Mouse (Mus musculus): Measurements from ENCODE around the gene Best2. TPM values are rescaled to one million over a fixed set of nuclear protein-coding genes. Genes with fewer than 3 reads are reported as not detected.
A peak's percentile ranks its signal among the peaks of the same experiment; 100 is the strongest.

The Best2 gene
- polyA plus RNA-seq, 1 experiment from 2014 or later: not detected

- peak overlapping the region; percentile 83 for H3K4me2 ChIP-seq (replicated peaks; ENCODE audit: low read depth, low read length)
- peaks cover 38% of the 10 kb centered on the region for H3K27me3 ChIP-seq (ENCODE audit: control insufficient read depth, insufficient read depth, low read length)
- peak overlapping the region; percentile 25; the same call in 1 of the 2 replicates for H3K9ac ChIP-seq (ENCODE audit: low read depth, low read length)
- ATAC-seq (ENCODE audit: low FRiP score): peak; percentile 86
- 0 out of 2 replicates have a peak, but pooled peaks cover 2% of the 10 kb centered on the region for H3K36me3 ChIP-seq (ENCODE audit: control insufficient read depth, insufficient read depth, low read length)
- no peaks in the 10 kb centered on the region for H3K9me3 ChIP-seq (ENCODE audit: control insufficient read depth, low read length)
- WGBS: 2% methylated on average over 48 of the region's 61 CpGs
- peak; percentile 95 for DNase-seq (ENCODE audit: low spot score)
- peak overlapping the region; percentile 19; the same call in 1 of the 2 replicates for H3K27ac ChIP-seq (ENCODE audit: low read depth, low read length)
- H3K4me3 ChIP-seq (ENCODE audit: low read depth, low read length): peak overlapping the region; percentile 36
- H3K4me1 ChIP-seq (replicated peaks; ENCODE audit: control insufficient read depth, insufficient read depth, low read length): peaks cover 25% of the 10 kb centered on the region
These were observed 38.1 kb downstream of the Best2 start for GRCm38 (mm10) chr8:84976031-84976762.

DNA sequence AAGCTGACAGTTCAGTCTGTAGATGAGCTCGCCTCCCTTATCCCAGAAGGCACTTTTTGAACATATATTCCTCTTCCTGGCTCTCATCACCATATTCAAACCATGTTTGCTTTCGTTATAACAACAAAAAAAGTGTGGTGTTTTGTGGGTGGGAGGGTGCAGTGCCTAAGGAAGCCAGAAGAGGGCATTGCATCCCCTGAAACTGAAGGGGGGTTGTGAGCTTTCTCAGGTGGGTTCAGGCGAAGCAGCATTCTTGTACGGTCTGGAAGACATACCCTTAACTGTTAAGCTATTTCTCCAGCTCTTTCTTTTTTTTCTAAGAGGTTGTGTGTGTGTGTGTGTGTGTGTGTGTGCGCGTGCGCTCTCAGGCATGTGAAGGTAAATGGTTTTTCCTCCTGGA lies 38.9 kb downstream of the Best2 start:
- DNase-seq (ENCODE audit: low spot score) (peak; percentile 72), ATAC-seq (ENCODE audit: low FRiP score) (no peak)
- 29% methylated on average over 7 of the region's 7 CpGs for WGBS
- H3K36me3 ChIP-seq (ENCODE audit: control insufficient read depth, insufficient read depth, low read length): 0 out of 2 replicates have a peak, but pooled peaks cover 2% of the 10 kb centered on the region
- H3K4me2 ChIP-seq (replicated peaks; ENCODE audit: low read depth, low read length): no peak overlapping the region
- peaks cover 26% of the 10 kb centered on the region for H3K4me1 ChIP-seq (replicated peaks; ENCODE audit: control insufficient read depth, insufficient read depth, low read length)
- no peak overlapping the region for H3K27ac ChIP-seq (ENCODE audit: low read depth, low read length)
- no peak overlapping the region for H3K4me3 ChIP-seq (ENCODE audit: low read depth, low read length)
- H3K9ac ChIP-seq (ENCODE audit: low read depth, low read length): no peak overlapping the region
- H3K9me3 ChIP-seq (ENCODE audit: control insufficient read depth, low read length): no peaks in the 10 kb centered on the region
- peaks cover 32% of the 10 kb centered on the region for H3K27me3 ChIP-seq (ENCODE audit: control insufficient read depth, insufficient read depth, low read length)

DNA sequence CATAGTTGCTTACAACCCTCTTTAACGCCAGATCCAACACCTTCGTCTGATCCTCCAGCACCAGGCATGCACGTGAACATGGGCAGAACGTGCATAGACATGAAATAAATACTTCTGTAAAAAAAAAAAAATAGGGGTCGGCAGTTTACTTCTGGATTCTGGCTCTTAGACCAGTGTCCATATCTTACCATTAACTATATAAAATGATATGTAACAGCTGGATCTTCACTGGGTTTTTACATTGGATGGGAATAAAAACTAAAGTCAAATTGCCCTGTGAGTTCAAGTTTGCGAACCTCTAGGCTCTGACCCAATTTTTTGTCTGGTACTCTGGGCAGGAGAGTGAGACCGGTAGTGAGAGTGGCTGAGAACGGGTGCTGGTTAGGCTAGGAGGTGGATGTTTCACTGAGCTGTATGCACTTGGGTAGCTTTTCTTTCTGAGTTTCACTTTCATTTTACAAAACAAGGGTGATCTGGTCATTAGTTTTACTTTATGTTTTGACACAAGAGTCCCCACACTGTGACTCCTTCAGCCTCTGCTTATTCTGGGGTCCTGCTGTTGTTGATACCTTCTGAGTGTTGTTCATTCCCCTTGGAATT lies 39.7 kb downstream of the Best2 start:
- ATAC-seq (ENCODE audit: low FRiP score) (no peak), DNase-seq (ENCODE audit: low spot score) (no peak)
- H3K36me3 ChIP-seq (ENCODE audit: control insufficient read depth, insufficient read depth, low read length): 0 out of 2 replicates have a peak, but pooled peaks cover 2% of the 10 kb centered on the region
- peaks cover 27% of the 10 kb centered on the region for H3K27me3 ChIP-seq (ENCODE audit: control insufficient read depth, insufficient read depth, low read length)
- H3K9me3 ChIP-seq (ENCODE audit: control insufficient read depth, low read length): no peaks in the 10 kb centered on the region
- 85% methylated on average over 8 of the region's 8 CpGs for WGBS
- H3K4me3 ChIP-seq (ENCODE audit: low read depth, low read length): no peak overlapping the region
- no peak overlapping the region for H3K27ac ChIP-seq (ENCODE audit: low read depth, low read length)
- peaks cover 22% of the 10 kb centered on the region; the same call in 1 of the 2 replicates for H3K4me1 ChIP-seq (replicated peaks; ENCODE audit: control insufficient read depth, insufficient read depth, low read length)
- H3K9ac ChIP-seq (ENCODE audit: low read depth, low read length): no peak overlapping the region
- H3K4me2 ChIP-seq (replicated peaks; ENCODE audit: low read depth, low read length): no peak overlapping the region

- H3K4me1 ChIP-seq (replicated peaks; ENCODE audit: control insufficient read depth, insufficient read depth, low read length): peaks cover 19% of the 10 kb centered on the region; the same call in 1 of the 2 replicates
- DNase-seq (ENCODE audit: low spot score) (peak; percentile 68), ATAC-seq (ENCODE audit: low FRiP score) (no peak)
- no peak overlapping the region for H3K27ac ChIP-seq (ENCODE audit: low read depth, low read length)
- no peak overlapping the region for H3K9ac ChIP-seq (ENCODE audit: low read depth, low read length)
- H3K4me2 ChIP-seq (replicated peaks; ENCODE audit: low read depth, low read length): no peak overlapping the region
- peaks cover 21% of the 10 kb centered on the region for H3K27me3 ChIP-seq (ENCODE audit: control insufficient read depth, insufficient read depth, low read length)
- no peaks in the 10 kb centered on the region for H3K9me3 ChIP-seq (ENCODE audit: control insufficient read depth, low read length)
- H3K36me3 ChIP-seq (ENCODE audit: control insufficient read depth, insufficient read depth, low read length): 0 out of 2 replicates have a peak, but pooled peaks cover 2% of the 10 kb centered on the region
- 73% methylated on average over 4 of the region's 4 CpGs for WGBS
- no peak overlapping the region for H3K4me3 ChIP-seq (ENCODE audit: low read depth, low read length)
These were observed 40.4 kb downstream of the Best2 start for GRCm38 (mm10) chr8:84973803-84974542.

GRCm38 (mm10) chr8:84973079-84973478 lies 41.3 kb downstream of the Best2 start:
- Histone ChIP-seq H3K27ac (ENCODE audit: low read depth, low read length) (no peak overlapping the region), H3K27me3 (ENCODE audit: control insufficient read depth, insufficient read depth, low read length) (peaks cover 13% of the 10 kb centered on the region), H3K4me3 (ENCODE audit: low read depth, low read length) (no peak overlapping the region), H3K36me3 (ENCODE audit: control insufficient read depth, insufficient read depth, low read length) (0 out of 2 replicates have a peak, but pooled peaks cover 2% of the 10 kb centered on the region), H3K4me1 (replicated peaks; ENCODE audit: control insufficient read depth, insufficient read depth, low read length) (peaks cover 21% of the 10 kb centered on the region; the same call in 1 of the 2 replicates), H3K4me2 (replicated peaks; ENCODE audit: low read depth, low read length) (no peak overlapping the region), H3K9ac (ENCODE audit: low read depth, low read length) (no peak overlapping the region), H3K9me3 (ENCODE audit: control insufficient read depth, low read length) (no peaks in the 10 kb centered on the region)
- WGBS: 82% methylated on average over 1 of the region's 1 CpGs
- DNase-seq (ENCODE audit: low spot score) (no peak), ATAC-seq (ENCODE audit: low FRiP score) (no peak)

- Histone ChIP-seq H3K9me3 (ENCODE audit: control insufficient read depth, low read length) (no peaks in the 10 kb centered on the region), H3K4me1 (replicated peaks; ENCODE audit: control insufficient read depth, insufficient read depth, low read length) (peaks cover 11% of the 10 kb centered on the region; the same call in 1 of the 2 replicates), H3K27me3 (ENCODE audit: control insufficient read depth, insufficient read depth, low read length) (no peaks in the 10 kb centered on the region), H3K4me3 (ENCODE audit: low read depth, low read length) (peak overlapping the region; percentile 89), H3K4me2 (replicated peaks; ENCODE audit: low read depth, low read length) (peak overlapping the region; percentile 85), H3K36me3 (ENCODE audit: control insufficient read depth, insufficient read depth, low read length) (0 out of 2 replicates have a peak, but pooled peaks cover 2% of the 10 kb centered on the region), H3K9ac (ENCODE audit: low read depth, low read length) (peak overlapping the region; percentile 97), H3K27ac (ENCODE audit: low read depth, low read length) (0 out of 2 replicates have a peak overlapping the region, but pooled peaks have one; percentile 17)
- WGBS: 65% methylated on average over 5 of the region's 5 CpGs
- ATAC-seq (ENCODE audit: low FRiP score) (no peak), DNase-seq (ENCODE audit: low spot score) (no peak)
These were observed 43.4 kb downstream of the Best2 start for GRCm38 (mm10) chr8:84970913-84971312.

GRCm38 (mm10) chr8:84970135-84970790 lies 44.1 kb downstream of the Best2 start:
- Histone ChIP-seq H3K4me3 (ENCODE audit: low read depth, low read length) (peak overlapping the region; percentile 89), H3K9me3 (ENCODE audit: control insufficient read depth, low read length) (no peaks in the 10 kb centered on the region), H3K27me3 (ENCODE audit: control insufficient read depth, insufficient read depth, low read length) (no peaks in the 10 kb centered on the region), H3K4me2 (replicated peaks; ENCODE audit: low read depth, low read length) (peak overlapping the region; percentile 85), H3K36me3 (ENCODE audit: control insufficient read depth, insufficient read depth, low read length) (0 out of 2 replicates have a peak, but pooled peaks cover 2% of the 10 kb centered on the region), H3K9ac (ENCODE audit: low read depth, low read length) (peak overlapping the region; percentile 97), H3K27ac (ENCODE audit: low read depth, low read length) (peak overlapping the region; percentile 63), H3K4me1 (replicated peaks; ENCODE audit: control insufficient read depth, insufficient read depth, low read length) (peaks cover 11% of the 10 kb centered on the region)
- DNase-seq (ENCODE audit: low spot score) (peak; percentile 68), ATAC-seq (ENCODE audit: low FRiP score) (no peak)
- 14% methylated on average over 21 of the region's 21 CpGs for WGBS

Measured in hindbrain, embryonic 11.5 days (tissue).